Mouse (Mus musculus) R1 (cell line): ENCODE results near the gene Glo1.
A peak's percentile ranks its signal among the peaks of the same experiment; 100 is the strongest.

Experiments used
- DNase-seq: peaks from one replicate; pipeline ENCODE4 v3.0.0-alpha.2; 2018; ENCODE audit warnings: low read depth, low spot score

Glo1 gene

GRCm38 (mm10) chr17:30580781-30581180, 45.9 kb downstream of the Glo1 start:
- no peak for DNase-seq

- peak; percentile 44 for DNase-seq
These were observed 49.7 kb downstream of the Glo1 start for GRCm38 (mm10) chr17:30576946-30577345.

DNA sequence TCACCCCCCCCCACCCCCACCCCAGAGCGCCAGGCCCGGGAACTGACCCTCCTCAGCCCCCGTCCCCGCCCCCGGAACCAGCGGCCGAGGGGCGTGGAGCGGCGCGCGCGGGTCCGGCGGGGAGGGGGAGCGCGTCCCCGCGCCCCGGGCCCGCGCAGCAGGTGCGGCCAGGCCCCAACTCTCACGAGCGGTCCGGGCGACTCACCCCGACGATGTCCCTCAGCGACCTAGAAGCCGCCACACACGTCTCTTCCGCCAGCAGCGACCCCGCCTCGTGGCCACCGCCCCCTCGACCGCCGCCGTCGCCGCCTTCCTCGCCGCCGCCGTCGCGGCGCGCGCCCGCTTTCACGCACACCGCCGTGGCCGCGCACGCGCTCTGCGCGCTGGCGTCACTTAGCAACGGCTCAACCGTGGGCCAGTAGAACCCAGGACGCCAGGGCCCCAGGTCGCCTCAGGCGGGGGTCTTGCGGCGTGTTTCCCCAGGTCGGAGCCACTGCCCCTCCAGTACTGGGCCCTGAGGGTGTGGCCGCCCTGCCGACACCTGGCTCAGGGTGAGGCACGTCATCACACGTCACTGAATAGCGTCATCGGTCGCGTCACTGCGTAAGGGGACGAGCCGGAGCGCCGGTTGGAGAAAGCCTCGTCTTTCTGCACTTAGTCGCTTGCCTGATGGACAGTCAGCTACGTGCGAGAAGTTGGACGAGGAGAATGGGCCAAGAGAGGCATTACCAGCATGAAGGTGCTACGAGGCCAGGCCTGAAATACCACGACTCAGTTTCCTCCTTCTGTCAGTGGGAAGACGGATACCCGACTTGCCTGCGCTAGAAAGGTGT, 50.5 kb downstream of the Glo1 start, which contains the start of gene Btbd9:
Gene Btbd9, minus strand, starts transcription at position 548 of the 833 bp plus-strand sequence.
- peak; percentile 96 for DNase-seq

GRCm38 (mm10) chr17:30575121-30575904, 51.4 kb downstream of the Glo1 start:
- DNase-seq: peak; percentile 60

DNA sequence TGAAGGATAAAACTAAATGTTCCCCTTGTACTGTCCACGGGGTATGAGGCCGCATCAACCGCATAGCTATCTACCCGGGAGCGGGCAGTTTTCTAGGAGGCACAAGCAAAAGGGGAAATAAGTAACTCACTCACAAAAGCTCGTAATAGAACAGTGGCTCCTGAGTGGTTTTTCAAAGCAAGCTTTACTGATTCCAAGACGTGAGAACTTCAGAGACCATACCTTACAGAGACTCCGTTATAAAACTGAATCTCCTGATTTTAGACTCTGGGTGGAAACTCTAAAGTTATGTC, 51.9 kb downstream of the Glo1 start:
- DNase-seq: no peak

DNA sequence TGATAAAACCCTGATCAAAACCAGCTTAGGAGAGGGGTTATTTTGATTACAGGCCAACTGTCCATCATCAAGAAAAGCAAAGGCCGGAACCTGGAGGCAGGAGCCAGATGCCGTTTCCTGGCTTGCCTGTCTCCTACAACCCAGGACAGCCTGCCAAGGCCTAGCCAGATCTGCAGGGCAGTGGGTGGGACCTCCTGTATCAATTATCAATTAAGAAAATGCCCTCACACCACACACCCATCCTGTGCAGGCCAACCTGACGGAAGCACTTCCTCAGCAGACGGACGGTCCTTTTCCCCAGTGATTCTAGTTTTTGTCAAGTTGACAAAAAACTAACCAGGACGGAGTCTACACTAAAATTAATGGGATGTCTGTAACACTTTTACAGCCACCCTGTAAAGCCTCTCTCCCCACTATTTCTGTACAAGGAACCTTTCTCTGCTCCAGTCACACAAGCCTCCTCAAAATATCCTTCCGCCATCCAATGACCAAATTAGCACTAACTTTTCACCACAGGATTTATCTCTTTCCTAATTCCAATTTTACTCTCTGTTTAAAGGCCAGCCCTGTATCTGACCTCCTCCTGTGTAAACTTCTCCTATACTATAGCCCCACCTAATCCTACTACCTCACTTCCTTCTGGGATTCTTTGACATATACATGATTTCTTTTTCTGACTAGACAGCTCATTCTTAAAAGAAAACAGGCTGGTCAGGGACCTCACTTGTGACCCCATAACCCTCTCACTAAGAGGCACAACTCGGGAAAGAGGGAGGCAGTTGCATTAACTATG, 52.5 kb downstream of the Glo1 start:
- no peak for DNase-seq

DNA sequence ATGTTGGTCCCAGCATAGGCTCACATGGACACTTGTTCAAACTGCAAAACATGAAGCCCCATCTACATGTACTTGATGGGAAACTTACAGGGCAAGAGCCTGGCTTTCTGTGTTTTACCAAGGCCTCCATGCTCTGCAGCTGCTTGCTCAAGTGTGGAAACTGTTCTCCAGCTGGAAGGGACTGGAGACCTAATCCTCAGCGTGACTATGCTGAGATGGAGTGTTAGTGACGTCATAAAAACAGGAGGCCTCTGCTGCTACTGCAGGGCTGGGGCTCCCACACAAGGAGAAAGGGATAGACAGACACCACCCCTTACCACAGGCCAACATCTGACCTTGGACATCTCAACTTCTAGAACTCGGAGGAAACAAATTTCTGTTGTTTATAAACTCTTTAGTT, 55.7 kb downstream of the Glo1 start:
- DNase-seq: peak; percentile 23

GRCm38 (mm10) chr17:30570173-30570572, 56.5 kb downstream of the Glo1 start:
- DNase-seq: peak; percentile 46

DNA sequence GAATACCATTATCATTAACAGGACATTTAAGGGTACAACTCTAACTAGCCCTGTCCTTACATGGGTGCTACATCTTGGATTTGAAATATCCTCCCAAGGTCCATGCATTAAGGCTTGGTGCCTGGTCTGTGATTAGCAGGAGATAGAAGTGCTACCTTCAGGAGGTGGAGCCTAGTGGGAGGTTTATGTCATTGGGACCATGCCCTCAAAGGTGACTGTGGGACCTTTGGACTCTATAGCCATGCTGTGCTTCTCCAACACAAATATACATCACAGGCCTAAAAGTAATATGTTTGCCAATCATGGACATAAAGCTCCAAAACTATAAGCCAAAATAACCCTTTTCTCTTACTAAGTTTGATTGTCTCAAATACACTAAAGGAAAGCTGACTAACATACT, 58.2 kb downstream of the Glo1 start:
- DNase-seq: no peak

DNA sequence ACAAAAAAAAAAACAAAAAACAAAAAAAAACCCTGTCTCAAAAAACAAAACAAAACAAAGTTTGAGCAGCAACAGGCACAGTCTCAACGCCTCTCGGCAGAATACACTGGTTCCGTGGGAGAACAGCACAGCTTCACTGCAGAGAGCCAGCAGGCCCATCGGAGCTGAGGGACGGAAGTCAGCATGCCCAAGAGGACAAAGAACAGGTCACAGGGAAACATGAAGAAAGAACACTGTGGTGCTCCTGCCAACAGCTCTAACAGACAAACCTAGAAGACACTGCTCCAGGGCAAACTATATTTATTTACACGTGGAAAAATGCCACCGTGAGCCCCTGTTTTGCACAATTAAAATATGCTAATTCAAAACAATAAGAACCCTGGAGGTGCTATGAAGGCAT, 61.7 kb downstream of the Glo1 start:
- DNase-seq: no peak

- DNase-seq: no peak
These were observed 62.3 kb downstream of the Glo1 start for GRCm38 (mm10) chr17:30564407-30564806.

- DNase-seq: no peak
These were observed 63.1 kb downstream of the Glo1 start for GRCm38 (mm10) chr17:30563484-30564075.

DNA sequence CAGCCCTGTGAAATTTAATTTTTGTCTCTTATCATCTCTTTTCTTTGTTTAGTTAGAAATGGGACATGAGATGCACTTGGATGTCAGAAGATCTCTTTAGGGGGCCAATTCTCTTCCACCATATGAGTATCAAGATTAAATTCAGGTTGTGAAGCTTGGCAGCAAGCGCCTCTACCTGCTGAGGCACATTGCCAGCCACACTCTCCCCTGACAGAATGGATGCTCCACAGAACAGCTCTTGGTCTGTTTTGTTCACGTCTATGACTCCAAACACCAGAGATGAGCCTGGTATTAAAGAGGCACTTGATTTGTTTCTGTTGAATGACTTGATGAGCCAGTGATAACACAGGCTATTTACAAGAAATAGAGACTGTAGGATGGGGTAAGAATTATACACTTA, 63.9 kb downstream of the Glo1 start:
- no peak for DNase-seq

DNA sequence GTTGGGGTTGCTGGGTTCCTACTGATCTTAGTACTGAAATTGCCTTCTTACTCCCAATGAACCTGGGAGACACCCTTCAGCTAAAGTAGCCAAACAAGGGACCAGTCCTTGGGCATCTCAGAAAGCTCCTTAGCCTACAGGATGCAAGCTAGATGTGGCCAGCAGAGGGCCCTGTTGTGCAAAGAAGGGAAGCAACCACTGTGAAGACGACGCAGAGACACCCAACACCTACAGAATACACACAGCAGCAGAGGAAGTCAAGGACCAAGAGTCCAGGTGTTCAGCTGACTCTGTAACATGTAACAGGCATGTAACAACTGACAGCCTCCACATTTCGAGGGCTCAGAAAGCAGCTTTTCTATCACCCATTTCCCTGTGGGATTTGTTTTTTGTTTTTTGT, 67.1 kb downstream of the Glo1 start:
- peak; percentile 90 for DNase-seq

GRCm38 (mm10) chr17:30558623-30559022, 68.0 kb downstream of the Glo1 start:
- DNase-seq: no peak

DNA sequence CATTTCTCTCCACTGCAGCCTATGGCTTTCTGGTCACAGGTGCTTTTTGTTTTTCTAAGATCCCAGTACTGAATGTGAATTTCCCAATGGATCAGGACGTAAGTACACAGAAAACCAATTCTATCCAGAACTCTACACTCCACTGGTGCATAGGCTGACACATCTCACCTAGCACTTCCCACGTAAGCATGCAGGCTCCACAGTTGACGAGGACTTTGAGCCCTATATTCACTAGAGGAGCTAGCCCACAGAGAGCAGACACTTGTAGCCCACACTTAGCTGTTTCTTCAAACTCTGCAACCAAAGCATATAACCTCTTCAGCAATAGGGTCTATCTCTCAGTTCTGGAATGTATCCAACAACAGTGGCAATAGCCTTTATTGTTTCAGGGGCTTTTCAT, 70.2 kb downstream of the Glo1 start:
- no peak for DNase-seq

GRCm38 (mm10) chr17:30553027-30553937, 73.4 kb downstream of the Glo1 start:
- DNase-seq: no peak

GRCm38 (mm10) chr17:30550774-30551107, 75.9 kb downstream of the Glo1 start:
- no peak for DNase-seq

GRCm38 (mm10) chr17:30549899-30550773, 76.5 kb downstream of the Glo1 start:
- peak; percentile 39 for DNase-seq

- no peak for DNase-seq
These were observed 87.6 kb downstream of the Glo1 start for GRCm38 (mm10) chr17:30539098-30539497.
